Mouse (Mus musculus): ENCODE measurements around the gene Clmp.

The Clmp gene

DNA sequence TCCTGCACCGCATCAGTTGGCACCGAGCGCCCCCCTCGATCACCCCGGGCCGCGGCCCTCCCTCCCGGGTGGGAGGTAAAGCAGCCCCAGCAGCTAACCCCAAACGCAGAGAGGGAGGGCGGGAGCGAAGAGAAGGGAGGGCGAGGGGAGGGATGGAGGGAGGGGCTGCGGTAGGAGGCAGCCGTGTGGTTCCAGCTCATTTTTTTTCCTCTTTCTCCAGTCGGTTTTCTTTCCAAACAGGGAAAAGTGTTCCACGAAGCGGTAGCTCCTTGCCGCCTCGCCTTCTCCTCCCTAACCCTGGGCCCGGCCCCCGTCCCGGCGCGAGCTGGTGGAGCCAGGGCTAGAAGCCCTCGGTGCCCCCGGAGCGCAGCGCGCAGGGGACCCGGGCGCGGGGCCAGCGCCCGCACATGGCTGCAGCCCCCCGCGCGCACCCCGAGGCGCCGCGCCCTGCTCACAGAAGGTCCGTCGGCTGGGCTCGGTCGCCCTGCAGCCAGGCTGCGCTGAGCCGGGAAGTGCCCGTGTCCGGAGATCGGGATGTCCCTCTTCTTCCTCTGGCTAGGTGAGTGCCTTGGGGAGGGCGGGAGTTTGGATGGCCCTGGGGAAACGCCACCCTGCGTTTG is at the start of gene Clmp:
Gene Clmp, plus strand, starts transcription at position 162 of the 620 bp plus-strand sequence.
- in situ Hi-C loops (cut with MseI, MboI): no loop called here

DNA sequence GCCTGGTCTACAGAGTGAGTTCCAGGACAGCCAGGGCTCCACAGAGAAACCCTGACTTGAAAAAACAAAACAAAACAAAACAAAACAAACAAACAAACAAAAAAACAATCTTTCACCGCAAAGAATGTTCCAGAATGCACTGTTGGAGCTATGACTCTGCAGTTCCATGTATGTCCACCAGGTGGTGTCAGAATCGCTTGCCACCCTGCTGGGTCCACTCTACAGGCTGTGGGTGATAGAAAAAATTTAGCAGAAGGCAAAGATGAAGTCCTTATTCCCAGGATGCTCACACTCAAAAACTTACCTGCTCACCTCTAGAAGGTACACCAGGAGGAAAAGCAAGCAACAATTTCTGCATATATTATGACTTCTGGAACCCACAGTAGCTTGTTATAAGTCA is 49.7 kb upstream of the Clmp start:
- in situ Hi-C loops (cut with MseI, MboI): loop anchor here (5.0 kb wide), 2 partner anchors 111 to 116 kb away; no protein-coding TSS in a partner anchor

DNA sequence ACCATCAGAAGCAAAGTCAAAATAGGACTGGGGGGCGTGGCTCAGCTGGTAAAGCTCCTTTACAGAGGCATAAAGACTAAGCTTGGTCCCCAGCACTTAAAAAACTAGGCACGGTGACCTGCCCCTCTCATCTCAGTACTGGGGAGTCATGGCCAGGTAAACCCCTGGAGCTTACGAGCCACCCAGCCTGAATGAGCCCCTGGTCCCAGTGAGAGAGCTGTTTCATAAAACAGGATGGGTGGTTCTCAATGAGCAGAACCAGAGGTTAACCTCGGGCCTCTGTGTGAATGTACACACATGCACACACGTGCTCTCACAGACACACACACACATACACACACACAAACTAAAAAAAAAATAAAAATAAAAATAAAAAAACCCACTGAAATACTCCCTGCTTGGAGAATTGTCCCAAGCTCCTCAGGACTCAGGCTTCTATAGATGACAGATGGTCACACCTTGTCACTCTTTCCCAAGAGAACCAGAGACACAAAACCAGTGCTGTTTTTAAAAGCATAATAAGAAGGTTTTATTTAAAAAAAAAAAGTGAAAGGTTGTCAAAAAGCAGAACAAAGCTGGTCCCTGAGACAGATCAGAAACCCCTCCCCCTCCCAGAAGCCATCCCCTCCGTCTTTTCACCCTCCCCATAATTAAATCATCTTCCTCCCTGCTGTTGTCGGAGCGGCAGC is 47.9 kb upstream of the Clmp start:
- in situ Hi-C loops (cut with MseI, MboI): loop anchor here (5.0 kb wide), 2 partner anchors 109 to 114 kb away; no protein-coding TSS in a partner anchor

DNA sequence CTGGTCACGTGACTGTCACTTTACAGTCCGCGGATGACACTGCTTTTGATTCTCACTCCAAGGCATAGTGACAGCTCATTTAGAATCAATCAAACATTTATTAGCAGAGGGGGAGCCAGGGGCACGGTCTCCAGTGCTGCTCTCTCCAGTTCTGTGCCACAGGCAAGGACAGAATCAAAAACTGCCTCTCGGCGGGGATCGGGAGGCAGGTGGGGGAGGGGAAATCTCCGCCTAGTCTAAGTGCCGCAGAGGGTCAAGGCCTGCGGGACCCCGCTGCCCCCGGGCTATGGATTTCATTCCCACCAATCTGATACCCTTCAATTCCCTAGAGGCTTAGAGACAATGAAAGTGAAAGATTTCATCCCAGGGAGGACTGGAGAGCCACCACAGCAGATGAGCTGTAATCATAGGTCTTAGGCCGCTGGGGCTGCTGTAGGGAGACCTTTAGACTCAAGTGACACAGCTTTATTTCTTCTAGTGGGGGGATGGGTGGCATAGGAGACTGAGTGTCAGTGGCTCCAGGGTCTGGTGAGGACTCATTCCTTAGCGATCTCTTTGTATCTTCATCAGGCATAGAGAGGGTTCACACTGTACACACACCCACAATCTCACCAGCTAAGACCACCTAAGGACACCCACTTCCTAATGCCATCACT is 47.2 kb upstream of the Clmp start:
- in situ Hi-C loops (cut with MseI, MboI): loop anchor here (5.0 kb wide), 2 partner anchors 109 to 114 kb away; no protein-coding TSS in a partner anchor

DNA sequence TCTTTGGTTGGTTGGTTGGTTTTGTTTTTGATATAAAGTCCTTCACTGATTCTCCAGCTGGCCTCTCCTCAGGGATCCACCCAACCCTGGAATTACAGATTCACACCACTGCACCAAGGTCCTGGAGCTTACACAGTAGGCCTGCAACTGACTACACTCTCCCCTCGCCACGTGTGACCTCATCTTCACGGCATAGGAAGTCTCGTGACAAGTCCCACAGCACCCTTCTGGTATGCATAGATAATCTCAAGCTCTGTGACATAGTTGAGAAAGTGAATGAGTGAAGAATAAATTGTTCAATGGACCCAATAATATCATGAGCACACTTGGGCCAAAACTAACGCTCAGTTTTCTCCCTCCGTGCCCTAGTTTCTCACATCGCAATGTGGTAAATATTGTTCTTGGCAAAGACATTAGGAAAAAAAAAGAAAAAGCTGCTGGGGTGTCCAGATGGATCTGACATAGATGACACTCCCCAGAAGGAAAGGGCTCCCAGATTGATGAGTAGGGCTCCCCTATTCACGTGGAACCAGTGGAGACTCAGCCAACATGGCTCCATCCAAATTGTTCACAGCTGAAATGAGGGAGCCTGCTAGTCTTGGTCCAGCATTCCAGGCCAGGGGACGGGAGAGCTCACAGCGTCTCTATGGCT is 46.1 kb upstream of the Clmp start:
- in situ Hi-C loops (cut with MseI, MboI): loop anchor here (5.0 kb wide), 2 partner anchors 108 to 113 kb away; no protein-coding TSS in a partner anchor

DNA sequence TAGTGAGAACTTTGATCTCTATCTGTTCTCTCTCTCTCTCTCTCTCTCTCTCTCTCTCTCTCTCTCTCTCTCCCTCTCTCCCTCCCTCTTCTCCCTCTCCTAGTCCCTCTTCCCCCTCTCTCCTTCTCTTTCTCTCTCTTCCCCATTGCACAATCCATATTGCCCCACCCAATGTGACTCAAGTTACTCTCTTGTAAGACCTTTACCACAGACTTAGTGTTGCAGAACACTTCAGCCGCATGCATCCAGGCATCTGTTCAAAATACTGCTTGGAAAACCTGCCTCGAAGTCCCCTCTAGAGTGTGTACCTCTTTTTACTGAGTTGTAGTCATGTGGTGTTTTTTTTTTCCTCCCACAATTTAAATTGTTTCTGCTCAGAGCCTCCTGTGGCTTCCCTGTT is 44.4 kb upstream of the Clmp start:
- in situ Hi-C loops (cut with MseI, MboI): no loop called here

DNA sequence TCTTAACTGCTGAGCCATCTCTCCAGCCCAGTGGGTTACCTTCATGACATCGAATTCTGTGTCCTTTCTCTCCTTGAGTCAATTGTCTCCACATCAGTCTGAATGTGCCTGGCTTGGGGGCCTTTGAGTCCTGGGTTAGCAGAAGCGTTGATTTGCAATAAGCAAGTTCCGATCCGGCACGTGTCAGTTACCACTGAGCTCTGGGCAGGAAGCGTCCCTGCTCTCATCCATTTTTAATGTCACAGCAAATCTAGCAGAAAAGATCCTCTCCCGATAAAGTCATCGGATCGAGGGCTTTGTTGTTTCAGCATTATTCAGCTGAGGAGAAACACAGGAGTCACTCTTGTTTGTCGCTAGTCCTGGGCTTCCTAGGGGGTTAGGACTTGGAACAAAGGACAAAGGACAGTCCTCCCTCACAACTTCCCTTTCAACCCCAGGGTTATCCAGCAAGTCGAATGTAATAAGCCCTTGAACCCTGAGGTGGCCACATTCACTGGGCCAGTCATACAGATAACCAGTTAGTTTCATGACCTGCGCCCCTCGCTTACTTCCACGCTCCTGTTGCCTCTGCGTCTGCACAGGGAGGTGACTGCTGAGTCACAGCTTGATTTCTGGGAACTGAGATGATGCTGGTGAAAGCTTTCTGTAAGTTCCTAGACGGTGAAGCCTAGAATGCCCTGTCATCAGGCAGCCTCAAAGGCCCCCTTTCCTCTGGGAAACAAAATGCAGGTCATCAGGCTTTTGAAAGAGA is 43.1 kb upstream of the Clmp start:
- in situ Hi-C loops (cut with MseI, MboI): no loop called here

DNA sequence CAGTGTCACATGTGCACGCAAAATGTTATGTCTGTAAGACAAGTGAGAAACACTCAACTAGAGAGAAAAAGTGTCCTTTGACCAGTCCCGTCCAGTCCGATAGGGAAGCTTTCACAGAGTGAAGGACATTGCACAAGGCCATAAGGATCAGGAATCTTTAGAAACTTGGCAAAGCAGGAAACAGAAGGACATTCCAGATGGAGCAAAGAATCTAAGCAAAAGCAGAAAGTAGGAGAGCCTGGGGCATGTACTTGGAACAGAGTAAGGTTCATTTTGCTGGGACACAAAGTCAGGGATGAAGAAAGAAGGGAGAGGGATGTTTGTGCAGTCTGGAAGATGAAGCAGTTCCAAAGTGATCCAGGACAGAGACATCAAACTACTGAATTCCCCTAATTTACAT is 36.3 kb upstream of the Clmp start:
- in situ Hi-C loops (cut with MseI, MboI): no loop called here

DNA sequence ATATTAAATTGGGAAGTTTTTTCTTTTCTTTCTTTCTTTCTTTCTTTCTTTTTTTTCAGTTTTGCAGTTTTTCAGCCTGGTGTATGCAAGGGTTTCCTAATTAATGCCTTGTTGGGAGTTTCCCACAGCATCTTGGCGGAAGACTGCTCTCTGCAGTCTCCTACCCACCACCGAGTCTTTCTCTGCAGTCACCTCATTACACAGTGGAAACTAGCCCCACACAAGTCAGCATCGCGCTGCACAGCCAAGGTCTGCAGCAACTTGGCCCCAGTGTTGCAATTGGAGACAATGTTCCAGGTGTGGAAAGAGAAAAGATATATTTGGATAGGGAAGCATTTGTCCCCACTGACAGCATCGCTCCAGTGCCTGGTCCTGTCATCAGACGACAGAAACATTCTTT is 35.8 kb upstream of the Clmp start:
- in situ Hi-C loops (cut with MseI, MboI): no loop called here

DNA sequence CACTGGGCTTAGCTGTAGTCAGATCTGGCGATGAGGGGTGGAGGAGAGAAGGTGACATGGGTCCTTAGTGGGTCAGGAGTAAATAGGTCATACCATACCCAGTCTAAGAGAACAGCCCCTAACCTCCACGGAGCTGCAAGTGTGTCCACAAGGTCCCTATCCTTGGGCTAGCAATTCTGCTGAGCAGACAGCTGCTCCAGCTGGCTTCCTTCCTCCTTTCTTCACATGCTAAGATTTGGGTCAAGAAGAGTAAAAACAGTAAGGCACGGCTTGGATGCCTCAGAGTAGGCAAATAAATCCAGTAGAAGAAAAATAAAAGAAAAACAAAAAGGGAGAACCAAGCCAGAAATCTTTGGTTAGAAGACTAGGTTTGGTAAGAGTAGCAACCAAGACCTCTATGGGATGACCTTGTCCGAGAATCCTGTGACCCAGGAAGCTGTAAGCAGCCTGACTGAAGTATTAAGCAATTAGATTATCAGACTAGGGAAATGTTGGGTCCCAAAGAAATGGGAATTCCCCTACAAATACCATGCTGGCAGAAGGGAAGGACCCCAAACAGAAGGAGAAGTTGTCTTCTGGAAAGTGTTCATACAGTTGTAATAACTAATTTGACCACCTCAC is 34.4 kb upstream of the Clmp start:
- in situ Hi-C loops (cut with MseI, MboI): no loop called here

DNA sequence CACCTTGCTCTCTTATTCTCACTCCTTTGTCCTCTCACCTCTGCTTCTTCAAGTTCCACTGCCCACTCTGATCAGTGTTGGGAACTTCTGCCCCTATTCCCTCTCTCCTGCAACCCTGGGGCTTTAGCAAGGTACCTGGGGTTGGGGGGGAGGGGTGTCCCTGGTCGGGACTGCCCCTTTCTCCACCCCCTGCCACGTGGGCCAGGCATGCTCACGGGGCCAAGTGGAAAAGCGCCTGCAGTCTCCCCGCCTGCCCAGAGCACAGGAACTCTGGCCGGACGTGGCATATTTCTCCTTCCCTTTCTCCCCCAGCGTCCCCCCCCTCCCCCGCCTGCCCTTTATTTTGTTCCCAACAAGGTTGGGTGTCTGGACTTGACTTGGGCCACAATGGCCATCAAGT is 33.0 kb upstream of the Clmp start:
- in situ Hi-C loops (cut with MseI, MboI): no loop called here

DNA sequence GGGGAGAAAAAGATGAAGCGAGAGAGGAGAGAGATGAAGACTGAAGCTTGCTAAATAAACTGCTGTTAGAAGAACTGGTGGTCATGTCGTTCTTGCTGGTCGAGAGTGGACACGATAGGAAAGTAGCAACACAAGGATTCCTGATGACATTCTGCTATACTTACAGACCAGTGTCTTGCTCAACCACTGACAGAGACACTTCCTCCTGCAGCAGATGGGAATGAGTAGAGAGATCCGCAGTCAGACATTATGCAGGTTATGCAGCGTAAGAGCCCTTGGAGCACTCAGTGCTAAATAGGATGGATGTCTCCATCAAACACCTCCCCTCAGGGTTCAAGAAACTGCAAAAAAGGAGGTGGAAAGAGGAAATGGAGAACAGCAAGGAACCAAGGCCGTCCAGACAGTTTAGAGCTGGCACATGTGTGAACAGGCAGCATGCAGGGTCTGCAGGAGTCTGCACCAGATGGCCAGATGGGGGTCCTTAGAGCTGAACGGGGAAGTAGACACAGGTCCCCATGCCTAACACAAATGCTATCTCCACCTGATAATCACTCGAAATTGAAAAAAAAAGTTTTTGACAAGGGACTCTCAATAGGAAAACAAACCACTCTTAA is 19.5 kb upstream of the Clmp start:
- in situ Hi-C loops (cut with MseI, MboI): no loop called here

DNA sequence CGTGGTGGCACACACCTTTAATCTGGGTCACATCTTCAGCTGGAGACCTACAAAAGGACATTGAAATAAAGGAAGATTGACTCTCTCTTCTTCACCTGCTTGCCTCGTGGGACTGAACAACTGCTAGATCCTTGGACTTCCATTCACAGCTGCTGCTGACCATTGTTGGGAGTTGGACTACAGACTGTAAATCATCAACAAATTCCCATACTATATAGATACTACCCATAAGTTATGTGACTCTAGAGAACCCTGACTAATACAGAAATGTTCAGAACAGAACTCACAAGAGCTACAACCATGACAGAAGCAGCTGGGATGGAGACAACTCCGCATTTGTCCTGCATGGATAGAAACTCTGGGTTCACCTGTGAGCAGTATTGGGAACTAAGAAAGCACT is 15.4 kb upstream of the Clmp start, which contains the start of gene Gm21915:
Gene Gm21915, plus strand, starts transcription at position 301 of the 400 bp plus-strand sequence.
- in situ Hi-C loops (cut with MseI, MboI): no loop called here

DNA sequence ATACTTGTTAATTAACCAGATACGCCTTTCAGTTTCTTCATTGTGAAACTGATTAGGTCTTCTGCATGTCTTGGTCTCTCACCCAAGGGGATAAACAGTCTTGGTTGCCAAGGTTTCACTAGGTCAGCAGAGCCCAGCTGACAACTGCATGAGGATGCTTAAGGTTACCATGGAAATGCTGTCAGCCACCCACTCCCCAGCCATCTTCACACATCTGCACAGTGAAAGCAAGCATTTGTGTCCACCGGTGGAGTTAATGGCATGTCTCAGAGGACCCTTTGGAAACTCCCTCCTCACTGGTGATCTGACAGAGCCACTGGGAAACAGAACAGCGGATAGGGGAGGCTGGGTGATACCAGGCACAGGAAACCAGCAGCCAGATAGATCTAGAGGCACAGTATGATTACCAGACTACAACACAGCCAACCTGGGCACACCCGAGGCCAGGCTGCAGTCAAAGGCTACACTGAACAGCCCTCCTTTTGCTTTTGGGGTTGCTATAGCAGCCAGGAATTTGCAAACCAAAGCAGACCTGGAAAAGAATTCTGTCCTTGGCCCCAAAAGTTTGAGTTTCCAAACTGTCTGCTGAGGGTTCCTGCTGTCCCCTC is 14.3 kb upstream of the Clmp start:
- in situ Hi-C loops (cut with MseI, MboI): no loop called here

DNA sequence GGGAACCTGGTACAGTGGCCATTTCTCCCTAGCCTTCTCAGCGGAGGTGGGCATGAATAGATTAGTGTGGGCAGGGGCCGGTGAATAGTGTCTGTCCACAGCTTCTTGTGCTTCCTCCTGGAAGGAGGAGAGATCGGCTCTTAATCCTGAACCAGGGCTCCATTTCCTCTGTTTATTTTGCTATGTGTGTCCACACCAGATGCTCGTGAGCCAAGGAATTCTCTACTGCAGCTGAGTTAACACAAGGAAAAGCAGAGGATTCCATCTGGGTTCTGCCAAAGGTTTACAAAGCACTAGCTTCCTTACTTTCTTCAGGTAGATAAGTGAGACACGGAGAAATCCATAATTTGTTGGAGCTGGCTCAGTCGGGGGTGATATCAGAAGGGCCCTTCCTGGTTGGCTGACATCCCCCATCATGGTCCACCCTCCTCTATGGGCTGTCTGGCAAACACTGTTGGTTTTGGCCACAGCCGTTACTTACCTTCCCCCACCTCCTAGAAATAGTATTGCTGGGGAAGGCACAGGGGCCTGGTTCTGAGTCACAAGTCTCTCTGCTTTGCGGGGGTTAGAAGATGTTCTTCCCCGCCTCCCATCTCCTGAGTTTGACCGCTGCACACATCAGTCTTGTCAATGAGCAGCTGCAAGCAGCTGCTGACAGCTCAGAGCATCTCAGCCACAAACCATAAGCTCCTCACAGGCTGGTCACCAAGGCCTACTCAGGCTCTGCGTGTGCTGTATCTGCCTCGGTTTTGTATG is 10.4 kb upstream of the Clmp start:
- in situ Hi-C loops (cut with MseI, MboI): no loop called here

DNA sequence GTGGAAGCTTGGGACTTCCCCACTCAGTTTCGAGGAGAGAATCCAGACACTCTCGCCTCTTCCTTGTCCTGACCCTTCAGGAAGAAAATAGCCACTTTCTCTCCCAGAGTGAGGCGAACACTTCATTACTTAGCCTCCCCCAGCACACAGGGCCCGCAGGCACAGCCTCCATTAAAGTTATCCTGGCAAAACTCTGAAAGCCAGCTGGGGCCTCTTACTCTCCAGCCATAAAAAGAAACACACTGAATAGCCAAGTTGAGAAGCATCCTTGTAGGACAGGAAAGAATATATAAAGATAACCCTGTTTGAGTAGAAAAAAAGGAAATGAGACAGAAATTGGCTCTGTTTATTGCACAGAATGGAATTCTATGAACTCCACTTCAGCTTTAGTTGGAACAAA is 7.1 kb upstream of the Clmp start:
- in situ Hi-C loops (cut with MseI, MboI): no loop called here

DNA sequence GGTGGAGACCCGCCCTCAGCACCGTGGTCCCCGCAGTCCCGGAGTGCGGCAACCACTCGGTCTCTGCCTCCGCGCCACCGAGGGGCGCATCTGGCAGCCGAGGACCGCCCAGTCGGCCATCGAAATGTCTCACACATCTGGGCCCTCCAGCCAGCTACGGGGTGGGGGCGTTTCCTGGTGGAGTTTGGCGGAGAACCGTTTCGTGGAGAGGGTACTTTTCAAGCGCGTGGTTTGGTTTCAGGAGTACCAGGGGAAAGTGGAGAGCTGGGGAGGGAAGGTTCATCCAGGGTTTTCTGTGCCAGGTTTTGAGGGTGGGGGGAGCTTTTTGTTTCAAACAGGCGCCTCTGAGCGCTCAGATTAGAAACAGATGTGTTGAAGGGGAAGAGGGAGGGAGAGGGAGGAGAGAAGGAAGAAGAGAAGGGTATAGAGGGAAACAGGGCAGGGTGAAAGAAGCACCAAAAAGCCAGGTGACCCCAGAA is 698 bp downstream of the Clmp start:
- in situ Hi-C loops (cut with MseI, MboI): no loop called here

DNA sequence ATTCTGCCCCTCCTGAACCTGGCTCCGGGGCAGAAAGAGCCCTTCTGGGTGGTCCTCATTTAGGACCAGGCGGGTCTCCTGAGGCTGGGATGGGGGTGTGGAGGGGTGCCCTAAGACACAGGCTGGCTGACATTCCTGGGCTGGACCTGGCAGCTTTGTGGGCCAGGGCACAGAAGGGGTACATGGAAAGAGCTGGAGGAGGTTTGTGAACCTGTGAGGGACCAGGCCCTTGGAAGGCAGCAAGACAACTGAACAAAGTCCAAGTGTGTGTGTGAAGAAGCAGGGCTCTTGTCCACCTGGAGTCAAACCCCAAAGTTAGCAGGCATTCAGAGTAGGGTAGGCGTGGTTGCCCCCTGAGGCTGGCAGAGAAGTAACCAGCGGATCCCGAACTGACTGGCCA is 1.3 kb downstream of the Clmp start:
- in situ Hi-C loops (cut with MseI, MboI): no loop called here

DNA sequence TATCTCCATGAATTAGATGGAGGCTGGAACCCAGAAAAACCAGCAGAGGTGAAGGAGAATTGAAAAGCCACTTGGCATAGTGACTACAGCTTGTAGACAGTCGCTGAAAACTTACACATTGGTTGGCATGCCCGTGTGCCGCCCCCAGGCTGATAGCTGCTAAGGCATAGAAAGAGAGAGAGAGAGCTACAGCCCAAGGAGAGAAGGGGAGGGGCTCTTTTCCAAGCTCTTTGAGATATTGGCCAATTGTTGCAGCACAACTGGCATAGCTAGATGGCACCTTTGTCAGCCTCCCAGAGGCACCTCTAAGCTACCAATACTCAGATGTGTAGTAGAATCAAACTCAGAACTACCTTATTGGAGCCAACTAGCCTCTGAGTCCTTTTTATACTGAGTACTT is 1.8 kb downstream of the Clmp start:
- in situ Hi-C loops (cut with MseI, MboI): no loop called here

Data from mouse trophoblast stem cell (cell line).